Mouse (Mus musculus) left cerebral cortex, adult 18-20 months (tissue): ENCODE measurements around the gene Frmd5. TPM values are rescaled to one million over a fixed set of nuclear protein-coding genes. Genes with fewer than 3 reads are reported as not detected.
"Not testable (repeated sequence)": the region's sequence is repeated elsewhere in the genome, so short reads cannot be mapped to it uniquely, and the experiment has no call there.

Source experiments
- DNase-seq, 2 experiments: peaks; one replicate each; pipeline ENCODE4 v3.0.0; 2021 to 2022; ENCODE audit warnings: low spot score in 2 of 2, mixed read lengths in 1 of 2
- long read RNA-seq, 2 experiments: library from polyadenylated mRNA; stranded (forward); transcript quantifications; one replicate each; pipeline ENCODE4 v2.0.0; 2021
- total RNA-seq, 2 experiments: library from RNA; stranded (reverse); gene quantifications; 2 replicates each; pipeline ENCODE4 v1.2.3; 2021

Frmd5 gene
- 10 to 100 TPM; 51.7 to 53.0 TPM for total RNA-seq
- long read RNA-seq, experiment 1, partial matches to known transcripts = 20 of 24 reads
- long read RNA-seq, experiment 1, other reads (novel, unspliced or antisense) = 4 of 24 reads
- long read RNA-seq, experiment 2, partial matches to known transcripts = 6 of 14 reads
- long read RNA-seq, experiment 2, other reads (novel, unspliced or antisense) = 7 of 14 reads

GRCm38 (mm10) chr2:121806959-121807653 lies at the start of gene Frmd5:
Gene Frmd5 (minus strand): TSS chr2:121807087.
- DNase-seq = peak; percentile 90 to 95

- no peak for DNase-seq
Observed at GRCm38 (mm10) chr2:121853974-121854373, 47.1 kb upstream of the Frmd5 start.

- DNase-seq = no peak
Observed at GRCm38 (mm10) chr2:121852045-121852444, 45.2 kb upstream of the Frmd5 start.

- DNase-seq = peak; percentile 17 to 21
Observed at GRCm38 (mm10) chr2:121846050-121846449, 39.2 kb upstream of the Frmd5 start.

GRCm38 (mm10) chr2:121842249-121842648 lies 35.4 kb upstream of the Frmd5 start:
- DNase-seq = no peak

GRCm38 (mm10) chr2:121841453-121841852 lies 34.6 kb upstream of the Frmd5 start:
- no peak for DNase-seq

GRCm38 (mm10) chr2:121834926-121835325 lies 28.0 kb upstream of the Frmd5 start:
- peak in 1 of 2 experiments; percentile 12 for DNase-seq

GRCm38 (mm10) chr2:121832484-121832894 lies 25.6 kb upstream of the Frmd5 start:
- peak; percentile 46 to 58 for DNase-seq

- DNase-seq = no peak
Observed at GRCm38 (mm10) chr2:121828411-121828810, 21.5 kb upstream of the Frmd5 start.

- no peak for DNase-seq
Observed at GRCm38 (mm10) chr2:121826189-121826588, 19.3 kb upstream of the Frmd5 start.

GRCm38 (mm10) chr2:121824653-121825052 lies 17.8 kb upstream of the Frmd5 start:
- DNase-seq = no peak

- DNase-seq = no peak
Observed at GRCm38 (mm10) chr2:121821787-121822186, 14.9 kb upstream of the Frmd5 start.

GRCm38 (mm10) chr2:121810876-121811275 lies 4.0 kb upstream of the Frmd5 start:
- DNase-seq = not testable (repeated sequence)

- DNase-seq = no peak
Observed at GRCm38 (mm10) chr2:121809126-121809525, 2.2 kb upstream of the Frmd5 start.

- DNase-seq = peak; percentile 39 to 46
Observed at GRCm38 (mm10) chr2:121806171-121806943, 530 bp downstream of the Frmd5 start.

GRCm38 (mm10) chr2:121799051-121799450 lies 7.8 kb downstream of the Frmd5 start:
- DNase-seq = no peak

GRCm38 (mm10) chr2:121795995-121796394 lies 10.9 kb downstream of the Frmd5 start:
- no peak for DNase-seq

GRCm38 (mm10) chr2:121789777-121790176 lies 17.1 kb downstream of the Frmd5 start:
- DNase-seq = no peak

- DNase-seq = no peak
Observed at GRCm38 (mm10) chr2:121788415-121788814, 18.5 kb downstream of the Frmd5 start.

GRCm38 (mm10) chr2:121787767-121788166 lies 19.1 kb downstream of the Frmd5 start:
- no peak for DNase-seq

GRCm38 (mm10) chr2:121787271-121787670 lies 19.6 kb downstream of the Frmd5 start:
- no peak for DNase-seq

- DNase-seq = no peak
Observed at GRCm38 (mm10) chr2:121776219-121776618, 30.7 kb downstream of the Frmd5 start.
